Mouse (Mus musculus): ENCODE measurements around the gene Gja8.

DNA sequence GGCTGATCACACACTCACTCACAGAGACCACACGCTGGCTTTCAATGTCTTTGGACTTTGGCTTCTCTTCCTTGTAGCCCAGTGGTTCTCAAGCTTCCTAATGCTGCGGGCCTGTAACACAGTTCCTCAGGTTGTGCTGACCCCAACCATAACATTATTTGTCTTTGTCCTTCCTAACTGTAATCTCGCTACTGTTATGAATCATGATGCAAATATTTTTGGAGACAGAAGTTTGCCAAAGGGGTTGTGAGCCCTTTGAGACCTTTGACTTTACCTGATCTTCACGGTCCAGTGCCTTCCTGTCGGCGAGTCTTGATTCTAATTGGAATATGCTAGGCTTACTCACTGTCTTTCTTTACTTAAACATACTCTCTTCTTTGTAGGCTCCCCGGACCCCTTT is 48.6 kb upstream of the Gja8 start:
- TF ChIP-seq POLR2A (IDR thresholded peaks at IDR 0.05; ENCODE audit: control insufficient read depth in 1 of 2, insufficient read depth in 1 of 2, low read depth in 1 of 2, low read length in 2 of 2, poor library complexity in 1 of 2): no peak
- no peak for TF ChIP-seq CTCF (IDR thresholded peaks at IDR 0.05 in 2 of 3, conservative IDR thresholded peaks at IDR 0.05 in 1 of 3; ENCODE audit: control insufficient read depth in 1 of 3, insufficient read depth in 1 of 3, low read depth in 2 of 3, low read length in 3 of 3, poor library complexity in 1 of 3, severe bottlenecking in 1 of 3)
- no peak for TF ChIP-seq USF1 (IDR thresholded peaks at IDR 0.05; ENCODE audit: low read depth, low read length)
- TF ChIP-seq EP300 (IDR thresholded peaks at IDR 0.05; ENCODE audit: low read depth in 1 of 2, low read length in 2 of 2): no peak
- TF ChIP-seq TAL1 (IDR thresholded peaks at IDR 0.05; ENCODE audit: low read length): no peak
- TF ChIP-seq MAZ (IDR thresholded peaks at IDR 0.05; ENCODE audit: low read depth, low read length): no peak
- no peak for TF ChIP-seq ZMIZ1 (IDR thresholded peaks at IDR 0.05; ENCODE audit: low read depth, low read length)
- TF ChIP-seq CHD2 (IDR thresholded peaks at IDR 0.05; ENCODE audit: low read length): no peak
- TF ChIP-seq SIN3A (IDR thresholded peaks at IDR 0.05; ENCODE audit: low read length): no peak
- no peak for TF ChIP-seq POLR2AphosphoS2 (IDR thresholded peaks at IDR 0.05; ENCODE audit: low read length)
